Mouse (Mus musculus) megakaryocyte, embryonic 14.5 days (primary cell): ENCODE results near the gene Spint4. TPM values are rescaled to one million over a fixed set of nuclear protein-coding genes. Genes with fewer than 3 reads are reported as not detected.

Experiments
- H3K27me3 ChIP-seq: replicated peaks from 2 replicates; pipeline ENCODE3; 2012; ENCODE audit warnings: inconsistent platforms
- H3K36me3 ChIP-seq: replicated peaks from 2 replicates; pipeline ENCODE3; 2012; ENCODE audit warnings: low read length, inconsistent platforms, mixed read lengths
- H3K4me1 ChIP-seq: 2 replicates; pipeline ENCODE4 v1.6.1; 2012; ENCODE audit warnings: inconsistent platforms
- H3K4me3 ChIP-seq: replicated peaks from 2 replicates; pipeline ENCODE3; 2012; ENCODE audit warnings: moderate library complexity, mild to moderate bottlenecking, inconsistent platforms
- H3K9me3 ChIP-seq: 2 replicates; pipeline ENCODE4 v1.6.1; 2012; ENCODE audit warnings: inconsistent platforms
- FLI1 ChIP-seq: IDR thresholded peaks from 2 replicates; pipeline ENCODE4 v1.6.1; 2012; ENCODE audit warnings: low read length, inconsistent platforms, mixed read lengths
- GATA1 ChIP-seq: IDR thresholded peaks from 3 replicates; pipeline ENCODE4 v1.6.1; 2012; ENCODE audit warnings: mixed read lengths, low read length, inconsistent platforms, borderline replicate concordance
- polyA plus RNA-seq: library from polyadenylated mRNA; stranded (reverse); fragments of >175 nt; gene quantifications from 2 replicates; pipeline ENCODE4 v1.2.3, GENCODE M21; 2012; ENCODE audit warnings: low replicate concordance; ENCODE audit not compliant: insufficient read depth

Spint4 gene
- polyA plus RNA-seq, 1 experiment: not detected

- no peaks in the 10 kb centered on the region for H3K4me1 ChIP-seq
- no peak for TF ChIP-seq FLI1
- no peak for TF ChIP-seq GATA1
- no peaks in the 10 kb centered on the region for H3K36me3 ChIP-seq
- H3K4me3 ChIP-seq: no peak overlapping the region
- peaks cover 10% of the 10 kb centered on the region; the same call in 1 of the 2 replicates for H3K9me3 ChIP-seq
- peaks cover 17% of the 10 kb centered on the region for H3K27me3 ChIP-seq
Observed at GRCm38 (mm10) chr2:164725895-164726619, 27.8 kb downstream of the Spint4 start.

- Histone ChIP-seq H3K4me3 (no peak overlapping the region), H3K27me3 (peaks cover 49% of the 10 kb centered on the region), H3K36me3 (no peaks in the 10 kb centered on the region), H3K9me3 (no peaks in the 10 kb centered on the region), H3K4me1 (no peaks in the 10 kb centered on the region)
- TF ChIP-seq FLI1: no peak
- TF ChIP-seq GATA1: no peak
Observed at GRCm38 (mm10) chr2:164731719-164732118, 33.4 kb downstream of the Spint4 start.

GRCm38 (mm10) chr2:164733259-164733658 is 35.0 kb downstream of the Spint4 start:
- no peaks in the 10 kb centered on the region for H3K9me3 ChIP-seq
- TF ChIP-seq GATA1 (no peak), FLI1 (no peak)
- peaks cover 58% of the 10 kb centered on the region for H3K27me3 ChIP-seq
- no peaks in the 10 kb centered on the region for H3K4me1 ChIP-seq
- no peak overlapping the region for H3K4me3 ChIP-seq
- H3K36me3 ChIP-seq: no peaks in the 10 kb centered on the region

GRCm38 (mm10) chr2:164734839-164735238 is 36.5 kb downstream of the Spint4 start:
- H3K4me3 ChIP-seq: no peak overlapping the region
- H3K36me3 ChIP-seq: no peaks in the 10 kb centered on the region
- H3K27me3 ChIP-seq: peaks cover 60% of the 10 kb centered on the region
- no peak for TF ChIP-seq GATA1
- no peak for TF ChIP-seq FLI1
- H3K9me3 ChIP-seq: no peaks in the 10 kb centered on the region
- peaks cover under 1% of the 10 kb centered on the region for H3K4me1 ChIP-seq

GRCm38 (mm10) chr2:164735446-164735845 is 37.1 kb downstream of the Spint4 start:
- H3K27me3 ChIP-seq: peaks cover 65% of the 10 kb centered on the region
- no peak for TF ChIP-seq FLI1
- no peak for TF ChIP-seq GATA1

GRCm38 (mm10) chr2:164737377-164738090 is 39.2 kb downstream of the Spint4 start:
- Histone ChIP-seq H3K4me1 (peaks cover 7% of the 10 kb centered on the region), H3K9me3 (no peaks in the 10 kb centered on the region), H3K27me3 (peaks cover 63% of the 10 kb centered on the region), H3K4me3 (no peak overlapping the region), H3K36me3 (no peaks in the 10 kb centered on the region)
- TF ChIP-seq FLI1 (no peak), GATA1 (no peak)

More at GRCm38 (mm10) chr2:164735446-164735845, 37.1 kb downstream of the Spint4 start:
- no peaks in the 10 kb centered on the region for H3K9me3 ChIP-seq
- no peaks in the 10 kb centered on the region for H3K36me3 ChIP-seq
- H3K4me1 ChIP-seq: peaks cover 7% of the 10 kb centered on the region
- no peak overlapping the region for H3K4me3 ChIP-seq

GRCm38 (mm10) chr2:164739876-164740275 is 41.6 kb downstream of the Spint4 start:
- H3K27me3 ChIP-seq: peaks cover 59% of the 10 kb centered on the region
- no peaks in the 10 kb centered on the region for H3K36me3 ChIP-seq
- no peaks in the 10 kb centered on the region for H3K9me3 ChIP-seq
- no peak for TF ChIP-seq FLI1
- TF ChIP-seq GATA1: no peak
- peaks cover 9% of the 10 kb centered on the region for H3K4me1 ChIP-seq
- H3K4me3 ChIP-seq: no peak overlapping the region

- Histone ChIP-seq H3K36me3 (peaks cover 28% of the 10 kb centered on the region), H3K27me3 (peaks cover 25% of the 10 kb centered on the region), H3K9me3 (no peaks in the 10 kb centered on the region), H3K4me1 (peaks cover 35% of the 10 kb centered on the region), H3K4me3 (peak overlapping the region; percentile 97)
- TF ChIP-seq FLI1 (no peak), GATA1 (no peak)
Observed at GRCm38 (mm10) chr2:164744987-164745386, 46.7 kb downstream of the Spint4 start.

- H3K27me3 ChIP-seq: peaks cover 21% of the 10 kb centered on the region
- TF ChIP-seq GATA1 (no peak), FLI1 (peak; percentile 38; the same call in 1 of the 2 replicates)
- peak within 1 kb of the TSS; percentile 97 for H3K4me3 ChIP-seq
- peaks cover 30% of the 10 kb centered on the region for H3K4me1 ChIP-seq
- H3K36me3 ChIP-seq: peaks cover 38% of the 10 kb centered on the region
- H3K9me3 ChIP-seq: no peaks in the 10 kb centered on the region
Observed at GRCm38 (mm10) chr2:164745843-164746479, 47.7 kb downstream of the Spint4 start, which contains the start of the genes Wfdc3 and Dnttip1. TSS of gene Wfdc3 (minus strand) at chr2:164745931. TSS of gene Dnttip1 (plus strand) at chr2:164745983.
